Mouse (Mus musculus) stomach, embryonic 15.5 days (tissue): ENCODE data around the gene Dnmt3c. TPM values are rescaled to one million over a fixed set of nuclear protein-coding genes. Genes with fewer than 3 reads are reported as not detected.
"Not testable (repeated sequence)": the region's sequence is repeated elsewhere in the genome, so short reads cannot be mapped to it uniquely, and the experiment has no call there.

Experiments used
- ATAC-seq: fragments of 200-750 bp; cut with Nextera tagmentation; 2 replicates; pipeline ENCODE4 v1.8.0; 2017; ENCODE audit warnings: low read depth, moderate number of reproducible peaks, moderate TSS enrichment; ENCODE audit not compliant: insufficient read depth, low FRiP score
- H3K27ac ChIP-seq: fragments of 300-500 bp; sonication (generic); 2 replicates; pipeline ENCODE4 v1.5.1; 2015; ENCODE audit warnings: mild to moderate bottlenecking, inconsistent platforms
- H3K27me3 ChIP-seq: fragments of 300-500 bp; sonication (generic); replicated peaks from 2 replicates; pipeline ENCODE4 v1.6.1; 2015; ENCODE audit warnings: inconsistent platforms
- H3K36me3 ChIP-seq: fragments of 300-500 bp; sonication (generic); 2 replicates; pipeline ENCODE4 v1.6.1; 2015; ENCODE audit warnings: inconsistent platforms
- H3K4me1 ChIP-seq: fragments of 300-500 bp; sonication (generic); 2 replicates; pipeline ENCODE4 v1.6.1; 2015; ENCODE audit warnings: inconsistent platforms
- H3K4me2 ChIP-seq: fragments of 300-500 bp; sonication (generic); 2 replicates; pipeline ENCODE4 v1.6.1; 2015; ENCODE audit warnings: mild to moderate bottlenecking, inconsistent platforms
- H3K4me3 ChIP-seq: fragments of 300-500 bp; sonication (generic); replicated peaks from 2 replicates; pipeline ENCODE4 v1.5.1; 2015; ENCODE audit warnings: inconsistent platforms
- H3K9ac ChIP-seq: fragments of 300-500 bp; sonication (generic); 2 replicates; pipeline ENCODE4 v1.6.1; 2015; ENCODE audit warnings: inconsistent platforms
- H3K9me3 ChIP-seq: fragments of 300-500 bp; sonication (generic); 2 replicates; pipeline ENCODE4 v1.6.1; 2016; ENCODE audit warnings: inconsistent platforms
- WGBS: fragments of 180-500 bp; shearing (Covaris S2); methylation state at CpG from one replicate; pipeline ENCODE4 v1.1.7; 2015; 5-methylcytosine and 5-hydroxymethylcytosine counted together
- polyA plus RNA-seq: library from polyadenylated mRNA; unstranded; fragments of >200 nt; fragmentation: Nextera tagmentation; extraction: Ambion mirVana; gene quantifications from 2 replicates; pipeline ENCODE4 v1.2.1, GENCODE M21; 2015

Gene Dnmt3c
- 0.06 and 0.10 TPM in 2 replicates for polyA plus RNA-seq

DNA sequence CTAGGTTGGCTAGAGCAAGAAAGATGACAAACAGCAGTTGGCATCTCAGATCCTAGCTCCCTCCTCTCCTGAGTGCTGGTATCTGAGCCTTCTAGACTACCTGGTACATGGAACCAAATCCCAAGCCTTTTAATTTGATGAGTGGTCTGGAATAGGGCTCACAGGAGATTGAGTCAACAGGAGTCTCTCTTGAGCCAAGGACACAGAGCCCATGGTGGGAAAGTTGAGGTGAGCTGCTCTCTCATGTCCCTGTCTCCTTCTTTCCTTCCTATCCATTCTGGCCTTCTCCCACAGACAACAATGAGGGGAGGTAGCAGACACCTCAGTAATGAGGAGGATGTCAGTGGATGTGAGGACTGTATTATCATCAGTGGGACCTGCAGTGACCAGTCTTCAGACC, at the start of gene Dnmt3c:
TSS of gene Dnmt3c (plus strand) at position 301 of the 400 bp plus-strand sequence.
- H3K4me2 ChIP-seq, result no peak within 1 kb of the TSS
- H3K9me3 ChIP-seq, result no peaks in the 10 kb centered on the region
- H3K9ac ChIP-seq, result no peak within 1 kb of the TSS
- no peak within 1 kb of the TSS for H3K27ac ChIP-seq
- ATAC-seq, result no peak
- H3K4me1 ChIP-seq, result no peaks in the 10 kb centered on the region
- no peak within 1 kb of the TSS for H3K4me3 ChIP-seq
- H3K36me3 ChIP-seq, result no peaks in the 10 kb centered on the region
- H3K27me3 ChIP-seq, result no peaks in the 10 kb centered on the region

GRCm38 (mm10) chr2:153648773-153649297, 47.6 kb upstream of the Dnmt3c start:
- no peak for ATAC-seq
- no peaks in the 10 kb centered on the region for H3K9me3 ChIP-seq
- no peak overlapping the region for H3K27ac ChIP-seq
- H3K9ac ChIP-seq, result peak overlapping the region; percentile 60; the same call in 1 of the 2 replicates
- peaks cover 14% of the 10 kb centered on the region for H3K4me1 ChIP-seq
- H3K4me2 ChIP-seq, result peak overlapping the region; percentile 96
- no peaks in the 10 kb centered on the region for H3K36me3 ChIP-seq
- WGBS, result 20% methylated on average over 14 of the region's 14 CpGs
- peak overlapping the region; percentile 80 for H3K4me3 ChIP-seq
- H3K27me3 ChIP-seq, result no peaks in the 10 kb centered on the region

GRCm38 (mm10) chr2:153649298-153650013, 47.0 kb upstream of the Dnmt3c start, which contains the start of gene Dnmt3b:
Gene Dnmt3b, plus strand, starts transcription at chr2:153649450.
- 0 out of 2 replicates have a peak within 1 kb of the TSS, but pooled peaks have one; percentile 45 for H3K27ac ChIP-seq
- peak within 1 kb of the TSS; percentile 60 for H3K9ac ChIP-seq
- peaks cover 14% of the 10 kb centered on the region for H3K4me1 ChIP-seq
- peak; percentile 79 for ATAC-seq
- H3K27me3 ChIP-seq, result no peaks in the 10 kb centered on the region
- no peaks in the 10 kb centered on the region for H3K9me3 ChIP-seq
- WGBS, result under 1% methylated on average over 64 of the region's 93 CpGs
- H3K36me3 ChIP-seq, result no peaks in the 10 kb centered on the region
- H3K4me3 ChIP-seq, result peak within 1 kb of the TSS; percentile 80
- H3K4me2 ChIP-seq, result peak within 1 kb of the TSS; percentile 96

- H3K27ac ChIP-seq, result no peak overlapping the region
Measured at GRCm38 (mm10) chr2:153650014-153650687, 46.3 kb upstream of the Dnmt3c start.

GRCm38 (mm10) chr2:153651681-153652080, 44.8 kb upstream of the Dnmt3c start:
- no peak overlapping the region for H3K9ac ChIP-seq
- H3K4me3 ChIP-seq, result no peak overlapping the region
- H3K4me2 ChIP-seq, result no peak overlapping the region
- 77% methylated on average over 3 of the region's 3 CpGs for WGBS
- H3K27ac ChIP-seq, result no peak overlapping the region
- ATAC-seq, result no peak
- H3K27me3 ChIP-seq, result no peaks in the 10 kb centered on the region
- no peaks in the 10 kb centered on the region for H3K36me3 ChIP-seq
- peaks cover 14% of the 10 kb centered on the region for H3K4me1 ChIP-seq
- H3K9me3 ChIP-seq, result no peaks in the 10 kb centered on the region

More at GRCm38 (mm10) chr2:153650014-153650687, 46.3 kb upstream of the Dnmt3c start:
- WGBS, result 3% methylated on average over 28 of the region's 28 CpGs
- peak overlapping the region; percentile 60 for H3K9ac ChIP-seq
- H3K36me3 ChIP-seq, result no peaks in the 10 kb centered on the region
- peak overlapping the region; percentile 96 for H3K4me2 ChIP-seq
- H3K4me1 ChIP-seq, result peaks cover 14% of the 10 kb centered on the region
- no peaks in the 10 kb centered on the region for H3K27me3 ChIP-seq
- H3K4me3 ChIP-seq, result peak overlapping the region; percentile 80
- ATAC-seq, result peak; percentile 71
- no peaks in the 10 kb centered on the region for H3K9me3 ChIP-seq

DNA sequence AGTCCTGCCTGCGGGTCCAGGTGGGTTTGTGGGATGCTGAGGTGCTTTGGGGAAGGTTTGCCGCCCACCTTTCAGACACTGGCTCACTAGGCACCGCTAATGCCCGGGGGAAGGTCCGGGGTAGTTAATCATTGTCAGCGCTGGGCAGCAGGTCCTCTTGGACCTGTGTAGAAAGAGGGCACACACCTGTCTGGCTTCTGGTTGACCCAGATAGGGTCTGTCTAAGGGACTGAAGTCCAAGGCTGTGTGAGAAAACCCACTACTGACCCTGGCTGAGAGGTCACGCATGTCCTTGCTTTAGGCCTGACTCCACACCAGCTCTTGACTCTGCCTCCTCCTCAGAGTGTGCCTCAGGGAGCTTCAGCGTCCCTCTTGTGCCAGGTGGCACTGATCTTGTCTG, 38.8 kb upstream of the Dnmt3c start:
- not testable (repeated sequence) for H3K9ac ChIP-seq, H3K4me1 ChIP-seq, H3K4me3 ChIP-seq, H3K27ac ChIP-seq, H3K27me3 ChIP-seq, H3K36me3 ChIP-seq, H3K9me3 ChIP-seq, H3K4me2 ChIP-seq
- WGBS, result 75% methylated on average over 8 of the region's 8 CpGs
- peak; percentile 39; the same call in 1 of the 2 replicates for ATAC-seq

GRCm38 (mm10) chr2:153660616-153661015, 35.8 kb upstream of the Dnmt3c start:
- peaks cover 2% of the 10 kb centered on the region; the same call in 1 of the 2 replicates for H3K36me3 ChIP-seq
- no peak overlapping the region for H3K9ac ChIP-seq
- no peak for ATAC-seq
- H3K27ac ChIP-seq, result no peak overlapping the region
- 43% methylated on average over 3 of the region's 3 CpGs for whole genome bisulfite sequencing
- H3K27me3 ChIP-seq, result no peaks in the 10 kb centered on the region
- H3K9me3 ChIP-seq, result no peaks in the 10 kb centered on the region
- H3K4me2 ChIP-seq, result no peak overlapping the region
- no peaks in the 10 kb centered on the region for H3K4me1 ChIP-seq
- H3K4me3 ChIP-seq, result no peak overlapping the region

DNA sequence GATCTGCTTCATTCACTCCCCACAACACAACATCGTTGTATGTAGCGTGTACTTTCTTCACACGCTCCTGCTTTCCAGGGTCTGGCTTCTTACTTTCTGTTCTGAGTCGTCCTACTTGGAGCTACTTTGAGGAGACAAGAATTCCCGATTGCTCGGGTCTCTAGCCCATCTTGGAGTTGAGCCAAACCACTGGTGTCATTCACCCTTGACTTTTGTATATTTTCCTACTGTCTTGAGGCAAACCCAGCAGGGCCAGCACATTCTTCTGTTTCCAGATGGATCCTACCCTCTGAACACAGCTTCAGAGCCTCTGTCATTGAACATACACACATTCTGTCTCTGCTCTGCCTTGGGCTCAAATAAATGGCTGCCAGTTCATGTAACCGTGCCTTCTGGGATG, 31.1 kb upstream of the Dnmt3c start:
- no peak overlapping the region for H3K9ac ChIP-seq
- no peak for ATAC-seq
- H3K27ac ChIP-seq, result no peak overlapping the region
- no peak overlapping the region for H3K4me3 ChIP-seq
- 80% methylated on average over 7 of the region's 7 CpGs for WGBS
- peaks cover 2% of the 10 kb centered on the region for H3K36me3 ChIP-seq
- no peaks in the 10 kb centered on the region for H3K9me3 ChIP-seq
- no peak overlapping the region for H3K4me2 ChIP-seq
- H3K4me1 ChIP-seq, result no peaks in the 10 kb centered on the region
- no peaks in the 10 kb centered on the region for H3K27me3 ChIP-seq

GRCm38 (mm10) chr2:153668754-153669376, 27.6 kb upstream of the Dnmt3c start:
- no peaks in the 10 kb centered on the region for H3K4me1 ChIP-seq
- WGBS, result 66% methylated on average over 7 of the region's 7 CpGs
- ATAC-seq, result no peak

GRCm38 (mm10) chr2:153670111-153670510, 26.3 kb upstream of the Dnmt3c start:
- 65% methylated on average over 5 of the region's 5 CpGs for WGBS
- ATAC-seq, result no peak

More at GRCm38 (mm10) chr2:153668754-153669376, 27.6 kb upstream of the Dnmt3c start:
- Histone ChIP-seq H3K27ac (no peak overlapping the region), H3K9me3 (no peaks in the 10 kb centered on the region), H3K36me3 (peaks cover 8% of the 10 kb centered on the region; the same call in 1 of the 2 replicates), H3K4me3 (no peak overlapping the region), H3K4me2 (no peak overlapping the region), H3K9ac (no peak overlapping the region), H3K27me3 (no peaks in the 10 kb centered on the region)

GRCm38 (mm10) chr2:153672619-153673018, 23.8 kb upstream of the Dnmt3c start:
- H3K36me3 ChIP-seq, result peaks cover 6% of the 10 kb centered on the region; the same call in 1 of the 2 replicates
- H3K9ac ChIP-seq, result no peak overlapping the region
- no peaks in the 10 kb centered on the region for H3K9me3 ChIP-seq
- ATAC-seq, result no peak
- no peaks in the 10 kb centered on the region for H3K27me3 ChIP-seq
- H3K4me1 ChIP-seq, result no peaks in the 10 kb centered on the region
- no peak overlapping the region for H3K4me3 ChIP-seq
- no peak overlapping the region for H3K27ac ChIP-seq
- WGBS, result 90% methylated on average over 2 of the region's 2 CpGs
- no peak overlapping the region for H3K4me2 ChIP-seq

More at GRCm38 (mm10) chr2:153670111-153670510, 26.3 kb upstream of the Dnmt3c start:
- H3K4me2 ChIP-seq, result no peak overlapping the region
- H3K4me3 ChIP-seq, result no peak overlapping the region
- H3K27me3 ChIP-seq, result no peaks in the 10 kb centered on the region
- H3K9ac ChIP-seq, result no peak overlapping the region
- H3K27ac ChIP-seq, result no peak overlapping the region
- no peaks in the 10 kb centered on the region for H3K9me3 ChIP-seq
- no peaks in the 10 kb centered on the region for H3K4me1 ChIP-seq
- peaks cover 6% of the 10 kb centered on the region; the same call in 1 of the 2 replicates for H3K36me3 ChIP-seq
